Mouse (Mus musculus) inflammation-experienced regulatory T-cells (primary cell): ENCODE measurements around the gene Aifm1. TPM values are rescaled to one million over a fixed set of nuclear protein-coding genes. Genes with fewer than 3 reads are reported as not detected.

Experiments used
- polyA plus RNA-seq, 2 experiments: library from polyadenylated mRNA; unstranded; fragments of 100-300 nt; shearing (Covaris generic); gene quantifications; one replicate each; pipeline ENCODE4 v1.2.1; 2017

The Aifm1 gene
- 10 to 100 TPM; 37.4 to 41.3 TPM for polyA plus RNA-seq

GRCm38 (mm10) chrX:48513166-48513807 lies at the start of gene Aifm1:
TSS of gene Aifm1 (minus strand) at chrX:48513563.

GRCm38 (mm10) chrX:48518808-48519548 lies 5.6 kb upstream of the Aifm1 start, which contains the start of gene Rab33a:
TSS of gene Rab33a (plus strand) at chrX:48519285.

GRCm38 (mm10) chrX:48462754-48463507 lies 50.4 kb downstream of the Aifm1 start, which contains the start of gene Elf4:
TSS of gene Elf4 (minus strand) at chrX:48463132.

Other genes starting within 250 kb of the Aifm1 start
- gene Bcorl1, start 172.2 kb downstream of the Aifm1 start, polyA plus RNA-seq = 1 to 10 TPM; 1.7 to 1.8 TPM
- 10 to 100 TPM; 71.8 to 79.2 TPM for gene Elf4, start 50.4 kb downstream of the Aifm1 start, polyA plus RNA-seq
- 1 to 10 TPM in 1 of 2 experiments, under 1 TPM in 1; 0.23 to 1.3 TPM for gene Rab33a, start 5.7 kb upstream of the Aifm1 start, polyA plus RNA-seq
- 10 to 100 TPM; 11.8 to 14.9 TPM for gene Zfp280c, start 80.9 kb upstream of the Aifm1 start, polyA plus RNA-seq
- gene Slc25a14, start 109.8 kb upstream of the Aifm1 start, polyA plus RNA-seq = 10 to 100 TPM; 16.2 to 16.7 TPM
- gene Gpr119, start 160.9 kb upstream of the Aifm1 start, polyA plus RNA-seq = under 1 TPM in 1 of 2 experiments, not detected in 1; 0.11 TPM
- gene Rbmx2, start 181.4 kb upstream of the Aifm1 start, polyA plus RNA-seq = 10 to 100 TPM; 11.9 to 15.4 TPM